Mouse (Mus musculus): ENCODE data around the gene Fam186b. TPM values are rescaled to one million over a fixed set of nuclear protein-coding genes. Genes with fewer than 3 reads are reported as not detected.
A peak's percentile ranks its signal among the peaks of the same experiment; 100 is the strongest.

The Fam186b gene
- polyA plus RNA-seq, 1 experiment from 2014 or later: 0.74 TPM

DNA sequence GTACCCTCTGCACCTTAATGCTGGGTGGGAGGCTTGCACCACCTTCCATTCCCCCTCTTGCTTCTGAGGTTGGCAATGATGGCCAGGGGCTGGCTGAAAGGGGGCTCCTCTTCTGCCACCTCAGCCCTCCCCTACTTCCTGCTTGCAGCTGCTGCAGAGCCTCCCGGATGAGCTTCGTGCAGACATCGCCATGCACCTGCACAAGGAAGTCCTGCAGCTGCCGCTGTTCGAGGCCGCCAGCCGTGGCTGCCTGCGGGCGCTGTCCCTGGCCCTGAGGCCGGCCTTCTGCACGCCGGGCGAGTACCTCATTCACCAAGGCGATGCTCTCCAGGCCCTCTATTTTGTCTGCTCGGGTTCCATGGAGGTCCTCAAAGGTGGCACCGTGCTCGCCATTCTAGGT is 62.0 kb downstream of the Fam186b start:
- no peak overlapping the region for H3K27ac ChIP-seq (replicated peaks; ENCODE audit: low read depth, low read length)
- no peak overlapping the region for H3K4me3 ChIP-seq (replicated peaks; ENCODE audit: low read depth, low read length)
- no peaks in the 10 kb centered on the region for H3K4me1 ChIP-seq (ENCODE audit: control insufficient read depth, insufficient read depth, low read length)
- H3K36me3 ChIP-seq (ENCODE audit: control insufficient read depth, insufficient read depth, low read length): no peaks in the 10 kb centered on the region
- peaks cover 4% of the 10 kb centered on the region; the same call in 1 of the 2 replicates for H3K27me3 ChIP-seq (ENCODE audit: control insufficient read depth, insufficient read depth, low read length)
- 65% methylated on average over 17 of the region's 17 CpGs for WGBS
- DNase-seq (no peak), ATAC-seq (ENCODE audit: low FRiP score, low TSS enrichment) (no peak)
- no peak overlapping the region for H3K9ac ChIP-seq (replicated peaks; ENCODE audit: low read length)
- H3K4me2 ChIP-seq (ENCODE audit: low read length): no peak overlapping the region
- no peaks in the 10 kb centered on the region for H3K9me3 ChIP-seq (ENCODE audit: control insufficient read depth, low read length)

DNA sequence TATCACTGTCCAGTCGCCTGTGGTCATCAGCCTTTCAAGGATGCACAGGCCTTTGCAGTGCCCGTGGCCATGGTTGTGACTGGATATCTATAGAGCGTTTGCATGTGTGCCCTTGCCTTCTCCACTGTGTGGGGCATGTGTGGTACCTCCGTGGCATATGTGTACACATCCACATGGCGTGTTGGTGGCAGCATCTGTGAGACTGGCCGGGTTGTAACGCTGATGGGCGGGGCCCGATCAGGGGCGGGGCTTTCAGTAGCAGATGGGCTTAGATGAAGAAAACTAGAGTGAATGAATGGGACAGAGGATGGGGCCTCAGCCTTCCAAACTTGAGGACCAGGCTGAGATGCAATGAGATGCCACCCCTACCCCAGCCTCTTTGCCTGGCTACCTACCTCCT is 63.7 kb downstream of the Fam186b start:
- Histone ChIP-seq H3K27ac (replicated peaks; ENCODE audit: low read depth, low read length) (no peak overlapping the region), H3K9me3 (ENCODE audit: control insufficient read depth, low read length) (no peaks in the 10 kb centered on the region), H3K9ac (replicated peaks; ENCODE audit: low read length) (no peak overlapping the region), H3K4me3 (replicated peaks; ENCODE audit: low read depth, low read length) (no peak overlapping the region), H3K4me2 (ENCODE audit: low read length) (no peak overlapping the region), H3K27me3 (ENCODE audit: control insufficient read depth, insufficient read depth, low read length) (peaks cover 19% of the 10 kb centered on the region), H3K4me1 (ENCODE audit: control insufficient read depth, insufficient read depth, low read length) (no peaks in the 10 kb centered on the region), H3K36me3 (ENCODE audit: control insufficient read depth, insufficient read depth, low read length) (no peaks in the 10 kb centered on the region)
- no peak for DNase-seq
- WGBS: 77% methylated on average over 10 of the region's 10 CpGs
- ATAC-seq (ENCODE audit: low FRiP score, low TSS enrichment): no peak

DNA sequence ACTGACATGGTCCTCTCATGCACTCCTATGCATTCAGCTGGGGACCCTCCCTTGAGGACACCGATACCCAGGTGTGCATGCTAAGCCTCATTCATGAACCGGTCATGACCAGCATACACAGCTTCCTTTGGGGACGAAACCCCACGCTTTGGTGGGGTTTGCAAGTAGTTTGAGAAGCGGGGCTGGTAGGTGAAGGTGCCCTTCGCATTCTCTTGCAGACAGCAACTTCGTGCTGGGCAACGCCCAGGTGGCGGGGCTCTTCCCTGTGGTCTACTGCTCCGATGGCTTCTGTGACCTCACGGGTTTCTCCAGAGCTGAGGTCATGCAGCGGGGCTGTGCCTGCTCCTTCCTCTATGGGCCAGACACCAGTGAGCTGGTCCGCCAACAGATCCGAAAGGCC is 69.6 kb downstream of the Fam186b start:
- no peak overlapping the region for H3K27ac ChIP-seq (replicated peaks; ENCODE audit: low read depth, low read length)
- no peak overlapping the region for H3K9ac ChIP-seq (replicated peaks; ENCODE audit: low read length)
- DNase-seq (no peak), ATAC-seq (ENCODE audit: low FRiP score, low TSS enrichment) (no peak)
- H3K4me3 ChIP-seq (replicated peaks; ENCODE audit: low read depth, low read length): no peak overlapping the region
- no peaks in the 10 kb centered on the region for H3K9me3 ChIP-seq (ENCODE audit: control insufficient read depth, low read length)
- H3K27me3 ChIP-seq (ENCODE audit: control insufficient read depth, insufficient read depth, low read length): peaks cover 73% of the 10 kb centered on the region
- peaks cover 13% of the 10 kb centered on the region; the same call in 1 of the 2 replicates for H3K4me1 ChIP-seq (ENCODE audit: control insufficient read depth, insufficient read depth, low read length)
- 13% methylated on average over 14 of the region's 14 CpGs for WGBS
- no peak overlapping the region for H3K4me2 ChIP-seq (ENCODE audit: low read length)
- no peaks in the 10 kb centered on the region for H3K36me3 ChIP-seq (ENCODE audit: control insufficient read depth, insufficient read depth, low read length)

- ATAC-seq (ENCODE audit: low FRiP score, low TSS enrichment) (no peak), DNase-seq (peak; percentile 19)
- Histone ChIP-seq H3K36me3 (ENCODE audit: control insufficient read depth, insufficient read depth, low read length) (no peaks in the 10 kb centered on the region), H3K27me3 (ENCODE audit: control insufficient read depth, insufficient read depth, low read length) (peaks cover 81% of the 10 kb centered on the region), H3K4me1 (ENCODE audit: control insufficient read depth, insufficient read depth, low read length) (peaks cover 13% of the 10 kb centered on the region; the same call in 1 of the 2 replicates), H3K27ac (replicated peaks; ENCODE audit: low read depth, low read length) (no peak overlapping the region), H3K9ac (replicated peaks; ENCODE audit: low read length) (no peak overlapping the region; the same call in 1 of the 2 replicates), H3K9me3 (ENCODE audit: control insufficient read depth, low read length) (no peaks in the 10 kb centered on the region), H3K4me2 (ENCODE audit: low read length) (peak overlapping the region; percentile 55), H3K4me3 (replicated peaks; ENCODE audit: low read depth, low read length) (peak overlapping the region; percentile 37)
- WGBS: 1% methylated on average over 22 of the region's 22 CpGs
Observed at GRCm38 (mm10) chr15:99225081-99225810, 70.4 kb downstream of the Fam186b start.

DNA sequence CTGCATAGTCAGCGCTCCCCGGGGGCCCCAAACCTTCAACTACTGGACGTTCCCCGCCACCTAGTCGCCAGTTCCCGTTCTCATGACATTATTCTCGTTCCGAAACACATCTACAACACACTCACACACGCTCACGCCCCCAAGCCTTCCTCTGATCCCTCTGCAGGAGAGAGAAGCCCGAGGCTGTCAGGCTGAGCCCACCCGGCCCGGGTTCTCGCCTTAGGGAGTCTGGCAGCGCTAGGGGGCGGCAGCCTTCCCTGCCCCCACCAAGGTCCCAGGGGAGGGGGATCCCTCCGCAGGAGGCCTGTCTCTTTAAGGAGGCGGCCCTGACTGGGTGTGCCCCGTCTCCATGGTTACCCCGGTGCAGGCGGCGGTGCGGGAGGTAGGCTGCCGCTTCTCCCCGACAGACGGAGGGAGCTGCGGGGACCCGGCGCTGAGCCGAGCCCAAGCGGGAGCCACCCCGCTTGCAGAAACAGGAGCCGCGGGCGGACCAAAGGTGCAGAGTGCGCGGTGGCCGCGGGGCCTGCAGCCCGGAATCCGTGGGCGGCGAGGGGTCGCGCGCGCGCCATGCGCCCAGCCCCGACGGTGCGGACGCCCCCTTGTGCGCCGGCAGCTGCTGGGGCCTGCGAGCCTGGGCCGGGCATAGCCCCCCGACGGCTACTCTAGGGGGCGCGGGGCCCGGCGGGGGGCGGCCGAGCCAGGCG is 71.3 kb downstream of the Fam186b start, which contains the start of gene Kcnh3:
Gene Kcnh3 (plus strand): TSS at position 654 of the 704 bp plus-strand sequence.
- peaks cover 83% of the 10 kb centered on the region for H3K27me3 ChIP-seq (ENCODE audit: control insufficient read depth, insufficient read depth, low read length)
- no peaks in the 10 kb centered on the region for H3K36me3 ChIP-seq (ENCODE audit: control insufficient read depth, insufficient read depth, low read length)
- DNase-seq (peak; percentile 70), ATAC-seq (ENCODE audit: low FRiP score, low TSS enrichment) (no peak; the same call in 1 of the 2 replicates)
- under 1% methylated on average over 61 of the region's 66 CpGs for whole genome bisulfite sequencing
- no peaks in the 10 kb centered on the region for H3K9me3 ChIP-seq (ENCODE audit: control insufficient read depth, low read length)
- H3K4me2 ChIP-seq (ENCODE audit: low read length): peak within 1 kb of the TSS; percentile 55
- H3K4me3 ChIP-seq (replicated peaks; ENCODE audit: low read depth, low read length): peak within 1 kb of the TSS; percentile 37
- peaks cover 13% of the 10 kb centered on the region; the same call in 1 of the 2 replicates for H3K4me1 ChIP-seq (ENCODE audit: control insufficient read depth, insufficient read depth, low read length)
- H3K27ac ChIP-seq (replicated peaks; ENCODE audit: low read depth, low read length): no peak within 1 kb of the TSS
- peak within 1 kb of the TSS; percentile 26 for H3K9ac ChIP-seq (replicated peaks; ENCODE audit: low read length)

DNA sequence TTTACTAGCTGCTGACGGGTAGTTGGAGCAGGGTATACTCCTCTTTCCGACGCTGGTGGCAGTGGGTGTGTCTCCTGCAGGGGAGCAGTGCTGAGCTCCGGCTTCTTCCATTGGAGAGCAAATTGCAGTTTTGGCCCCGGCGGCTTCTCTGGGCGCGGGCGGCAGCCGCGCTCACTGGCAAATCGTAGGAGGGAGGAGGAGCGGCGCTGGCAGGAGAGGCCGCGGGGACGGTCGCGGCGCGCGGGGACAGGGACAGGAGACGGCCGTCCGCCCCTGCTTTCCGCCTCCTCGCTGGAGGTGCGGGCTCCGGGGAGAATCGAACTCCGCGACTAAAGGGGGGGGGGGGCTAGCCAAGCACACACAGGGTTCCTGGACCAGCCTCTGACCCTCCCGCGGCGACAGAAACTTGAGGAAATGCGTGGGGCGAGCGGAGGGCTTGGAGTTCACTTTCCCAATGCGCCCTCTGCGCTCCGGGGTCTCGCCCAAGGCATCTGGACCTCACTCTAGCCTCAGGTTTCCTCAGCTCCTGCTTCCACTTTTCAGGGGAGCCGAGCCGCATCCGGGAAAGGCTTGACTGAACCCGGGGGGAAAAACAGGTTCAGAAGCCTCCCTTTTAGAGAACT is 72.0 kb downstream of the Fam186b start:
- peak overlapping the region; percentile 37 for H3K4me3 ChIP-seq (replicated peaks; ENCODE audit: low read depth, low read length)
- peaks cover 83% of the 10 kb centered on the region for H3K27me3 ChIP-seq (ENCODE audit: control insufficient read depth, insufficient read depth, low read length)
- H3K4me1 ChIP-seq (ENCODE audit: control insufficient read depth, insufficient read depth, low read length): peaks cover 13% of the 10 kb centered on the region; the same call in 1 of the 2 replicates
- no peak overlapping the region; the same call in 1 of the 2 replicates for H3K9ac ChIP-seq (replicated peaks; ENCODE audit: low read length)
- no peaks in the 10 kb centered on the region for H3K9me3 ChIP-seq (ENCODE audit: control insufficient read depth, low read length)
- peak overlapping the region; percentile 55 for H3K4me2 ChIP-seq (ENCODE audit: low read length)
- no peak overlapping the region for H3K27ac ChIP-seq (replicated peaks; ENCODE audit: low read depth, low read length)
- no peaks in the 10 kb centered on the region for H3K36me3 ChIP-seq (ENCODE audit: control insufficient read depth, insufficient read depth, low read length)
- under 1% methylated on average over 39 of the region's 46 CpGs for WGBS
- peak; percentile 64 for DNase-seq
- no peak for ATAC-seq (ENCODE audit: low FRiP score, low TSS enrichment)

- 4% methylated on average over 18 of the region's 18 CpGs for WGBS
- no peaks in the 10 kb centered on the region for H3K36me3 ChIP-seq (ENCODE audit: control insufficient read depth, insufficient read depth, low read length)
- H3K4me1 ChIP-seq (ENCODE audit: control insufficient read depth, insufficient read depth, low read length): peaks cover 13% of the 10 kb centered on the region; the same call in 1 of the 2 replicates
- H3K4me3 ChIP-seq (replicated peaks; ENCODE audit: low read depth, low read length): peak overlapping the region; percentile 37
- ATAC-seq (ENCODE audit: low FRiP score, low TSS enrichment) (no peak), DNase-seq (peak; percentile 32)
- H3K9me3 ChIP-seq (ENCODE audit: control insufficient read depth, low read length): no peaks in the 10 kb centered on the region
- H3K27me3 ChIP-seq (ENCODE audit: control insufficient read depth, insufficient read depth, low read length): peaks cover 78% of the 10 kb centered on the region
- H3K27ac ChIP-seq (replicated peaks; ENCODE audit: low read depth, low read length): no peak overlapping the region
- no peak overlapping the region; the same call in 1 of the 2 replicates for H3K9ac ChIP-seq (replicated peaks; ENCODE audit: low read length)
- peak overlapping the region; percentile 55 for H3K4me2 ChIP-seq (ENCODE audit: low read length)
Observed at GRCm38 (mm10) chr15:99222794-99223584, 72.7 kb downstream of the Fam186b start.
